Mouse (Mus musculus): ENCODE measurements at regions not wholly inside any gene's neighbourhood (a gene's known extent, or its start where the extent isn't known, plus 50 kb on each side); places are given as distances from the start of the nearest gene placed in this dataset.
A peak's percentile ranks its signal among the peaks of the same experiment; 100 is the strongest.

DNA sequence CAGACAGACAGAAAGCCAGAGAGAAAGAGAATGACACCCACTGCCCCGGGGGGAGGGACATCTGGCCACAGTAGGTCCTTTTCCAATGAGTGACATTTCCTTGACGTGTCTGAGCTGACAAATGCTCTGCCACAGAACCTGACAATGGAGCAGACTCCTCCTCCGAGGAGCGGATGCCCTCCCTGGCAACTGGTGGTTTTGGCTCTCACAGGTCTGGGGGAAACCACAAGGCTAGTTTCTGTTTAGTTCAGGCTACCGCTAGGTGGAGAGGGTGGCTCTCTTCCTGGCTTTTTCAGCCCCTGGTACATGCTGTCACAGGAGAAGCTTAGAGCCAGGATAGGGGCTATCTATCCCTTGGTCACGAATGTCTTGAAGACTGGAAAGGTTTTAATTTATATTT, 196.7 kb downstream of the Ly86 start:
- no peaks in the 10 kb centered on the region for H3K36me3 ChIP-seq (replicated peaks)
- H3K4me3 ChIP-seq, result no peak overlapping the region
- no peak overlapping the region for H3K9ac ChIP-seq
- WGBS, result 10% methylated on average over 6 of the region's 6 CpGs
- H3K4me1 ChIP-seq, result no peaks in the 10 kb centered on the region
- H3K9me3 ChIP-seq, result no peaks in the 10 kb centered on the region
- no peak for ATAC-seq (replicated peaks)
- H3K4me2 ChIP-seq, result no peak overlapping the region
- H3K27ac ChIP-seq, result no peak overlapping the region
- no peaks in the 10 kb centered on the region for H3K27me3 ChIP-seq (replicated peaks)

- Histone ChIP-seq H3K27me3 (replicated peaks) (no peaks in the 10 kb centered on the region), H3K36me3 (replicated peaks) (no peaks in the 10 kb centered on the region), H3K4me1 (no peaks in the 10 kb centered on the region), H3K9ac (no peak overlapping the region), H3K27ac (no peak overlapping the region), H3K4me3 (no peak overlapping the region), H3K9me3 (no peaks in the 10 kb centered on the region), H3K4me2 (no peak overlapping the region)
- ATAC-seq (replicated peaks), result no peak
- 87% methylated on average over 13 of the region's 13 CpGs for WGBS
Measured at GRCm38 (mm10) chr13:37542744-37543196, 197.8 kb downstream of the Ly86 start.

DNA sequence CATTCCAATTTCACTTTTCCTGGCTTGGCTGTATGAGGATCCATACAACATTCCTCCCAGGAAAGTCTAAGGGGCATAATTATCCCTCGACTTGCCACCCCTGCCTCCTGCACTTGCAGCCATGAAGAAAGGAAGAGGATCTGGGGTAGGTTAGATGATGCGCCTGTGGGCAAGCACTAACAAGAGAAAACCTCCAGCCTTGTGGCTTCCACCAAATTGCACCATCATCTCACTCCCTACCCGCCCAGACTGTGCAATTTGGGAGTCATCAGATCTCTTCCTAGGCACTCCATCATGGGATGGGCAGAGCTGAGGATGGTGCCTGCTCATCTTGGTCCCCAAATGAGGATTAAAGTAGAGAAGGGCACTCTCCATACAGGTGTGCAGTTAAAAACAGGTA, 198.8 kb downstream of the Ly86 start:
- Histone ChIP-seq H3K9me3 (no peaks in the 10 kb centered on the region), H3K27ac (no peak overlapping the region), H3K9ac (no peak overlapping the region), H3K36me3 (replicated peaks) (no peaks in the 10 kb centered on the region), H3K4me2 (no peak overlapping the region), H3K4me1 (no peaks in the 10 kb centered on the region), H3K27me3 (replicated peaks) (no peaks in the 10 kb centered on the region), H3K4me3 (no peak overlapping the region)
- 83% methylated on average over 3 of the region's 3 CpGs for WGBS
- ATAC-seq (replicated peaks), result no peak

DNA sequence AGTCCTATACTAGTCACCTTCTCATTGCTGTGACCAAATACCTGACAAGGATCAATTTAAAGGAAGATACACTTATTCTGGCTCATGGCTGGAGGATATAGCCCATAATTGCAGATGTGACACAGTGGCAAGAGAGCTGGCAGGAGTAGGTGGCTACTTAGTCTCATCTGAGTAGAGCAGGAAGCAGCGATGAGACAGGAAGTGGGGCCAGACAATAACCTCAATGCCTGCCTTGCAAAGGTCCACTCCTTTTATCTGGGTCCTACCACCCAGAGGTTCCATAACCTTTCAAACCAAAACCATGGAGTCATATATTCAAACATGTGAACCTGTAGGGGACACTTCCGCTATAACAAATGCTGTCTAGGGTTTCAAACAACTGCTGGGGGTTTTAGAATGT, 199.7 kb downstream of the Ly86 start:
- Histone ChIP-seq H3K4me1 (no peaks in the 10 kb centered on the region), H3K27ac (no peak overlapping the region), H3K4me3 (no peak overlapping the region), H3K27me3 (replicated peaks) (no peaks in the 10 kb centered on the region), H3K36me3 (replicated peaks) (no peaks in the 10 kb centered on the region), H3K9me3 (no peaks in the 10 kb centered on the region), H3K4me2 (no peak overlapping the region), H3K9ac (no peak overlapping the region)
- ATAC-seq (replicated peaks), result no peak
- WGBS, result 93% methylated on average over 2 of the region's 2 CpGs

GRCm38 (mm10) chr13:37546556-37546955, 201.5 kb downstream of the Ly86 start:
- Histone ChIP-seq H3K36me3 (replicated peaks) (no peaks in the 10 kb centered on the region), H3K9me3 (no peaks in the 10 kb centered on the region), H3K4me2 (no peak overlapping the region), H3K4me3 (no peak overlapping the region), H3K4me1 (0 out of 2 replicates have a peak, but pooled peaks cover 2% of the 10 kb centered on the region), H3K9ac (no peak overlapping the region), H3K27me3 (replicated peaks) (no peaks in the 10 kb centered on the region), H3K27ac (no peak overlapping the region)
- no peak for ATAC-seq (replicated peaks)
- 85% methylated on average over 3 of the region's 3 CpGs for WGBS

DNA sequence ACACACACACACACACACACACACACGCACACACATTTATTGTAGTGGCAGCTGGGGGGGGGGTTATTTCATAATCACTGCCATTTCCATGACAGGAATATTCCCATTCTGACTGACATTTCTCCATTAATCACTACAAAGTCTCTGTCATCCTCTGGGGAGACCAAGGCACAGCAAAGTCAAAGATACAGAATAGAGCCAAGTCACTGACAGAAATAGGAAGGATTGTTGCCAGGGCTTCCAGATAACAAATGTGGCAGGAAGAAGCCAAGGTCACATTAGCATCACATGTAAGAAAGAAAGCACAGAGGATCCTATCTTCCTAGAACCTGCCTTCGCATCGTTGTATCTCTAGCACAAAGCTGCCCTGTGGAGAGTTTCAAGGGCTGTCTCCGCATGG, 205.6 kb downstream of the Ly86 start:
- H3K9ac ChIP-seq, result no peak overlapping the region
- 81% methylated on average over 4 of the region's 4 CpGs for WGBS
- no peak overlapping the region for H3K4me3 ChIP-seq
- H3K27me3 ChIP-seq (replicated peaks), result no peaks in the 10 kb centered on the region
- no peak for ATAC-seq (replicated peaks)
- no peak overlapping the region for H3K4me2 ChIP-seq
- H3K4me1 ChIP-seq, result 0 out of 2 replicates have a peak, but pooled peaks cover 2% of the 10 kb centered on the region
- H3K9me3 ChIP-seq, result no peaks in the 10 kb centered on the region
- no peaks in the 10 kb centered on the region for H3K36me3 ChIP-seq (replicated peaks)
- no peak overlapping the region for H3K27ac ChIP-seq

- 48% methylated on average over 5 of the region's 5 CpGs for whole genome bisulfite sequencing
- no peak overlapping the region for H3K27ac ChIP-seq
- ATAC-seq (replicated peaks), result no peak
- 0 out of 2 replicates have a peak, but pooled peaks cover 2% of the 10 kb centered on the region for H3K4me1 ChIP-seq
- no peaks in the 10 kb centered on the region for H3K36me3 ChIP-seq (replicated peaks)
- H3K4me3 ChIP-seq, result no peak overlapping the region
- H3K4me2 ChIP-seq, result no peak overlapping the region
- no peak overlapping the region for H3K9ac ChIP-seq
- no peaks in the 10 kb centered on the region for H3K27me3 ChIP-seq (replicated peaks)
- H3K9me3 ChIP-seq, result no peaks in the 10 kb centered on the region
Measured at GRCm38 (mm10) chr13:37553392-37553791, 208.4 kb downstream of the Ly86 start.

GRCm38 (mm10) chr13:37557183-37557582, 212.2 kb downstream of the Ly86 start:
- ATAC-seq (replicated peaks), result 0 out of 2 replicates have a peak, but pooled peaks have one; percentile 8
- WGBS, result 83% methylated on average over 8 of the region's 8 CpGs
- H3K9ac ChIP-seq, result no peak overlapping the region

DNA sequence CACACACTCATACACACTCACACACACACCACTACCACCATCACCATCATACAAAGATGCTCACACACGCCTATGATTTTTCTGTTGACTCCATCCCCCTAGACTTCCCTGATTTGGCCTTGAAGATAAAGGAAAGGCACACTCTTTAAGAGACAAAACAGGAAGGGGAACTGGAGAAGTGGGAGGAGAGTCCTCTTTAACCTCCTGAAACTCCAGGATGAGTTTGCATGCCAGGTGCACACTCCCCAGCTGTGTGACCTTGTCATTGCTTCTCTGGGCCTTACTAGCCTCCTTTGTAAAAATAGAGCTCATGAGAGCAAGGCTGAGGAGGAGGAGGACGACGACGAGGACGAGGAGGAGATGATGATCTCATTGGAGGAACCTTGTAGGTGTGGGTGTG, 212.8 kb downstream of the Ly86 start:
- Histone ChIP-seq H3K4me3 (no peak overlapping the region), H3K36me3 (replicated peaks) (no peaks in the 10 kb centered on the region), H3K27me3 (replicated peaks) (no peaks in the 10 kb centered on the region; the same call in 1 of the 2 replicates), H3K9ac (no peak overlapping the region), H3K4me1 (no peaks in the 10 kb centered on the region), H3K4me2 (no peak overlapping the region), H3K27ac (no peak overlapping the region), H3K9me3 (no peaks in the 10 kb centered on the region)
- WGBS, result 82% methylated on average over 5 of the region's 5 CpGs
- ATAC-seq (replicated peaks), result no peak

More at GRCm38 (mm10) chr13:37557183-37557582, 212.2 kb downstream of the Ly86 start:
- H3K4me3 ChIP-seq, result no peak overlapping the region
- H3K36me3 ChIP-seq (replicated peaks), result no peaks in the 10 kb centered on the region
- no peaks in the 10 kb centered on the region for H3K4me1 ChIP-seq
- H3K4me2 ChIP-seq, result no peak overlapping the region
- H3K9me3 ChIP-seq, result no peaks in the 10 kb centered on the region
- no peak overlapping the region for H3K27ac ChIP-seq
- no peaks in the 10 kb centered on the region; the same call in 1 of the 2 replicates for H3K27me3 ChIP-seq (replicated peaks)

DNA sequence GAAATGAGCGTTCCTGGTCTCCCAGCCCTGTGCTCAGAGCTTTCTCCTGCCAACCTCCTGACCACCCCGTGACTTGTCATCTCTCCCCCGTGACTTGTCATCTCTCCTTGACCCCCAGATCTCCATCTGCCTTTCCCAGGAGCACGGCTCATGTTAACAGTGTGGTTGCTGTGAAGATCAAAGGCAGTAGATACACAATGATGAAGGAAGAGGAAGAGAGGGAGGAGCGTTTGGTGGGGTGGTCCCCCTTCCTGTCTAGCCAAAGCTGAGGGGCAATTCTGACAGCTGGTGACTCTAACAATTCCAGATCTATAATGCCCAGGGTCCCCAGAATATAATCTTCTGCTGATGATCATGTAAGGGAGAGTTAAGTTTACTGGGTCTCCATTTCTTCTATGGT, 214.0 kb downstream of the Ly86 start:
- H3K4me1 ChIP-seq, result no peaks in the 10 kb centered on the region
- H3K4me2 ChIP-seq, result no peak overlapping the region
- no peaks in the 10 kb centered on the region for H3K9me3 ChIP-seq
- no peaks in the 10 kb centered on the region for H3K36me3 ChIP-seq (replicated peaks)
- ATAC-seq (replicated peaks), result no peak
- H3K9ac ChIP-seq, result no peak overlapping the region
- no peak overlapping the region for H3K4me3 ChIP-seq
- WGBS, result 82% methylated on average over 5 of the region's 5 CpGs
- no peaks in the 10 kb centered on the region; the same call in 1 of the 2 replicates for H3K27me3 ChIP-seq (replicated peaks)
- H3K27ac ChIP-seq, result no peak overlapping the region

DNA sequence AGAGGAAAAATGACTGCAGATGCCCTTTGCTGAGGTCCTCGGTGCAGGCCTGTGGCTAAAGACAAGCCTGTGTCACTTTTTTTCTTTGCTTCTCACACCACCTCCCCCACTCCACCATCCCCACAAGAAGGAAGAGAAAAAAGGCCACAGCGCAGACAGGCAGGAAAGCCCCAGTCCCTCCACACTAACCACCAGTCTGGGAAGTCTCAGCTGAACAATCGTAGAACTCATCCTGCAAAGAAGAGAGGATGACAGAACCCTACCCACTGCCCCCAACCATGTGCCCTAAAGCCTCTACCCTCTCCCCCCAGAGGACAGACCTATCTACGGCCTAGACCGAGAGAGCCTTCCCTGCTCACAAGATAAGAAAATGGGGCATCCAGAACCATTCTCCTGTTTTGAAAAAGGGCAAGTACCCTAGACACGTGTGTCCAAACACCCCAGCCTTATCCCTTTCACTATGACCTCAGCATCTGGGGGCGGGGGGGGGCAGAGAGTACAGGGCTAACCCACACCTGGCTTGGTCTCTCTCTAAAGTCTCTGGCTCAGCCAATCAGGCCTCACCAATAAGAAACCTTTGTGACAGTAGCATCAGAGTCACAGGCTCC, 214.8 kb downstream of the Ly86 start:
- H3K27ac ChIP-seq, result no peak overlapping the region
- WGBS, result 68% methylated on average over 7 of the region's 7 CpGs

GRCm38 (mm10) chr13:37560387-37560786, 215.4 kb downstream of the Ly86 start:
- H3K9me3 ChIP-seq, result no peaks in the 10 kb centered on the region
- H3K36me3 ChIP-seq (replicated peaks), result no peaks in the 10 kb centered on the region
- no peak overlapping the region for H3K27ac ChIP-seq
- no peaks in the 10 kb centered on the region; the same call in 1 of the 2 replicates for H3K27me3 ChIP-seq (replicated peaks)
- H3K4me2 ChIP-seq, result no peak overlapping the region
- no peaks in the 10 kb centered on the region for H3K4me1 ChIP-seq
- ATAC-seq (replicated peaks), result no peak
- H3K4me3 ChIP-seq, result no peak overlapping the region
- WGBS, result 51% methylated on average over 9 of the region's 9 CpGs
- no peak overlapping the region for H3K9ac ChIP-seq

More for the DNA sequence above, 214.8 kb downstream of the Ly86 start:
- Histone ChIP-seq H3K27me3 (replicated peaks) (no peaks in the 10 kb centered on the region; the same call in 1 of the 2 replicates), H3K9ac (no peak overlapping the region), H3K36me3 (replicated peaks) (no peaks in the 10 kb centered on the region), H3K4me1 (no peaks in the 10 kb centered on the region), H3K4me2 (no peak overlapping the region), H3K4me3 (no peak overlapping the region), H3K9me3 (no peaks in the 10 kb centered on the region)
- no peak for ATAC-seq (replicated peaks)

GRCm38 (mm10) chr13:37560800-37561199, 215.8 kb downstream of the Ly86 start:
- Histone ChIP-seq H3K27ac (no peak overlapping the region), H3K4me1 (no peaks in the 10 kb centered on the region), H3K9me3 (no peaks in the 10 kb centered on the region), H3K4me2 (no peak overlapping the region), H3K36me3 (replicated peaks) (no peaks in the 10 kb centered on the region), H3K9ac (no peak overlapping the region), H3K4me3 (no peak overlapping the region), H3K27me3 (replicated peaks) (no peaks in the 10 kb centered on the region; the same call in 1 of the 2 replicates)
- 70% methylated on average over 3 of the region's 3 CpGs for WGBS
- 0 out of 2 replicates have a peak, but pooled peaks have one; percentile 15 for ATAC-seq (replicated peaks)

Data from midbrain, embryonic 15.5 days (tissue).